Mouse (Mus musculus): ENCODE results near the gene Zfpm1. TPM values are rescaled to one million over a fixed set of nuclear protein-coding genes. Genes with fewer than 3 reads are reported as not detected.

Gene Zfpm1
- polyA plus RNA-seq, 1 experiment, result 24.6 TPM

DNA sequence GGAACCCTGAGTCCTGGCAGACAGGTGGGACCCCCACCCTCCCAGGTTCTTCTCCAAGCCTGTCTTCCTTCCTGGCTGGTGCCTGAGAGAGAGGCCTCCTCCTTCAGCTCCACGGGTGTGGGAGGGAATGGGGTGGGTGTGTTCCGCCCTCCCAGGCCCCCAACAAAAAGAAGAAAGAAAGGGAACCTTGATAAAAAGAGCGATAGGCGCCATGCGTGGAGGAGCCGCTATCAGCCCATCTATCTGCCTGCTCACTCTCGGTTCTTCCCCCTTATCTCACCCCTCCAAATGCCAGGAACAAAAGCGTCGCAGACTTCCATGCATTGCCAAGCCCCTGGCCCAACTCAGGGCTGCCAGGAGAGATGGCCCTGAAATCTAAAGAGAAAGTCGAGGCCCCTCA lies 11.5 kb downstream of the Zfpm1 start:
- no peak for DNase-seq (ENCODE audit: low read depth, low spot score)
- 77% methylated on average over 10 of the region's 10 CpGs for WGBS

DNA sequence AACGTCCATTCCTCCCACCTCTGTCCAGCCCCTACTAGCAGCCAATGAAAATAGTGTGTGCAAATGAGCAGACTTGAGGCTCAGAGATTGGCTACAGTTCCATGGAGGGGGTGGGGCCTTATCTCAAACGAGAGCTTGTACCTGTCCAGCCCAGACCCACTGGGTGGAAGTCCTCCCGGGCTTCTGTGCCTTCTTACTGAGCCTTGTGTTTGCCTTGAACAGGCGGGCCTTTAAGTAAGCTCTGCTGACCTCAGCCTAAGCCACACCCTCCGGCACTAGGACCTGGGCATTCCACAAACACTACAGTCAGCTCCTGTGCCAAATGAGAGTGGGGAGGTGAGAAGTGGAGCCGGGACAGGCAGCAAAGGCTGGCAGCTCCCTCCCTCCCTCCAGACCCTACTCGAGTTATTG lies 12.3 kb downstream of the Zfpm1 start:
- WGBS, result 7% methylated on average over 7 of the region's 7 CpGs
- DNase-seq (ENCODE audit: low read depth, low spot score), result peak; percentile 70

DNA sequence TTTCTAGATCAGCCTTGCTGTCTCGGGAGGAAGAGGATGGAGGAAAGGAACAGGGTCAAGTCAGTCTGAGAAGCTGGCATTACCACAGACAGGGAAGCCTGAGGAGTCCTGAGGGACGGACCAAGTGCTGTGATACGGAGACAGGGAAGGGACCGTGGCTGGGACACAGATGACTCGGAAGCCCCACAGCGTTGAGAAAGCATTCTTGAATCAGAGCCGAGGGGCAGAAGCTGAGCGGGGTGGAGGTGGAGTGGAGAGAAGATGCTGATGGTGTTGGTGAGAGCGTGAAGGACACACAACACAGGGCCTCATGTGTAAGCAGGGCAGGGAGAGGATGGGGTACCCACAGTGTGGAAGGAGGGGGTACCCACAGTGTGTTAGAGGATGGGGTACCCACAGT lies 13.4 kb downstream of the Zfpm1 start:
- WGBS, result 84% methylated on average over 9 of the region's 9 CpGs
- no peak for DNase-seq (ENCODE audit: low read depth, low spot score)

DNA sequence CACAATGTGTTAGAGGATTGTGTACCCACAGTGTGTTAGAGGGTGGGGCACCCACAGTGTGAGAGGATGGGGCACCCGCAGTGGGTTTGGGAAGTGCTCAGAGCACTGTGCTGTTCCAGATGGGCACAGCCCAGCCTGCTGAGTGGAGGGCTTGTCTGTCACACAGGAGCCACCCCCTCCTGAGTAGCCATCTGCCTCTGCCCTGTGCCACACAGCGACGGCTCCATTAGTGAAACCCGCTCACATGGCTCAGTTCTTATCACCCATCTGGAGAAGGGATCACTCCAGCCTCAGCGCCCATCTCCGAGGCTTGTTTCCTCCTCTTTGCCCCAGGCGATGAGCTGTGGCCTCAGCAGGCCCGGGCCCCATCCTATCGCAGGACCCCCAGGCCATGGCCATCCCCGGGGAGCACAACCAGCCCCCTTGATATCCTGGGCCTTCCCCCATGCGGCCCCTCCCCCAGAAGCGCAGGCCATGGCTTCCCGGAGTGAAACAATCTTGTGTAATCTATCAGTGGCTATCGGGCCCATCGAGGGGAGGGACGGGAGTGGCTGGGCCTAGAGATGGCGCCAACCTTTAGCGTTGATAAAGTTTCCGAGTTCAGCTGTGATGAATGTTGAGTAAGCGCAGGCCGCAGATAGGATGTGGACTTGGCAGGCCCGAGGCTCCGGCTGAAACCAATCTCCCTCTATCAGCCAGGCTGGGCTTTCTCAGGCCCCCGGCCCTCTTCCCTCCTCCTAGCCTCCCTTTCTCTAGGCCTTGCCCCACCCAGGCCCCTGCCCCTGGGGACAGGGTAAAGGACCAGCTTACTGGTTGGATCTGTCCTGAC lies 14.4 kb downstream of the Zfpm1 start:
- no peak for DNase-seq (ENCODE audit: low read depth, low spot score)
- 72% methylated on average over 24 of the region's 24 CpGs for WGBS

- no peak for DNase-seq (ENCODE audit: low read depth, low spot score)
- 75% methylated on average over 16 of the region's 16 CpGs for WGBS
Measured at GRCm38 (mm10) chr8:122299581-122300254, 17.8 kb downstream of the Zfpm1 start.

GRCm38 (mm10) chr8:122301081-122301480 lies 19.1 kb downstream of the Zfpm1 start:
- DNase-seq (ENCODE audit: low read depth, low spot score), result no peak
- 92% methylated on average over 13 of the region's 13 CpGs for WGBS

- no peak for DNase-seq (ENCODE audit: low read depth, low spot score)
- WGBS, result 78% methylated on average over 5 of the region's 5 CpGs
Measured at GRCm38 (mm10) chr8:122301866-122302265, 19.9 kb downstream of the Zfpm1 start.

GRCm38 (mm10) chr8:122303451-122303850 lies 21.5 kb downstream of the Zfpm1 start:
- DNase-seq (ENCODE audit: low read depth, low spot score), result no peak
- WGBS, result 73% methylated on average over 6 of the region's 6 CpGs

DNA sequence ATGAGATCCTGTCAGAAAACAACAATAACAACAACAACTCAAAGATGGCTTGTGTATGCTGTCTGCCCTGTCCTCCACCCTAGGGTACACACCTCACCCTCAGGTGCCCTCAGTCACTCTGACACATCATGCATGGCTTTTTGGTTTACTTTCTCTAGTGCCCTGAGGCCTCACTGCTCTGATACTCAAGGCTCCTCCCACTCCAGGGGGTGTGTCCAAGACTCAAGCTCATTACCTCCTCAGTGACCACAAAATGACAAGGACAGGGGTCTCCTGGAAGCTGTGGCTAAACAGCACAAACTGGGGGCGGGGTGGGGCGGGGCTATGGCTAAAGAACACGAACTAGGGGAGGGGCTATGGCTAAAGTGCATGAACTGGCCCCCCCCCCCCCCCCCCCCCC lies 22.1 kb downstream of the Zfpm1 start:
- DNase-seq (ENCODE audit: low read depth, low spot score), result no peak
- 22% methylated on average over 3 of the region's 3 CpGs for whole genome bisulfite sequencing

GRCm38 (mm10) chr8:122306660-122307399 lies 24.9 kb downstream of the Zfpm1 start:
- no peak for DNase-seq (ENCODE audit: low read depth, low spot score)
- 32% methylated on average over 26 of the region's 26 CpGs for WGBS

DNA sequence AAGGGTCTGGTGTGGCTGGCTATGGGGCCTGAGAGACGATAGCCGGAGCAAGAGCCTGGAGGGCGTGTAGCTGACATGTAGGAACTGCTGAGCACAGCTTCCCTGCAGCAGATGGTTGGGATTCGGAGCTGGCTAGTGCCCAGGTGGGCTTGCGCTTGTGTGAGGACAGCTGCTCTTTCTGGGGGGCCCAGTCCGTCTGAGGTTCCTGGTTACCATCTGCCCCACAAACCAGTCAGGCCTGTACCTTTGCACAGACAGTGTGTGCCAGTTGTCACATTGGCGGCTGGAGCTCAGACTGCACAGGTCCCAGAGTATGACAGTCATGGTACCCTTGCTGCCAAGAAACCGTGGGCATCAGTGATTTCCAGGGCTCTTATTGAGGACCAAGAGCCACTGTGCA lies 25.9 kb downstream of the Zfpm1 start:
- no peak for DNase-seq (ENCODE audit: low read depth, low spot score)
- WGBS, result 93% methylated on average over 8 of the region's 8 CpGs

DNA sequence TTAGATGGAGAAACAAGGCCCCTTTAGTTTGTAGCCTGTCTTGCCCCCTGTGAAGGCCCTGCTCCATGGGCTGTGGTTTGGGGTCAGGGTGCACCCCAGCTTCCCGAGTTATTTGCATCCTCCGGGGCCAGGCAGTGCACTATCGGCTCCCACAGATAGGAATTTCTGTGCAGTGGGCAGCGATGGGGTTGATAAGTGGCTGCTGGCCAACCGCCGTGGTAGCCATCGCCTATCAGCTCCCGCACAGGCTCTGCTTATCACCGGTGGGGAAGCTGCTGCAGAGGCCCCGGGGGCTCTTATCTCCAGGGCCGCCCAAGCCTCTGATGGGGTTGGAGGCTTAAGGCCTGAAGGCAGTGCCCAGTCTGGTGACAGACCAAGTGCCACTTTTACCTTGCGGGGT lies 27.3 kb downstream of the Zfpm1 start:
- WGBS, result 90% methylated on average over 12 of the region's 12 CpGs
- no peak for DNase-seq (ENCODE audit: low read depth, low spot score)

DNA sequence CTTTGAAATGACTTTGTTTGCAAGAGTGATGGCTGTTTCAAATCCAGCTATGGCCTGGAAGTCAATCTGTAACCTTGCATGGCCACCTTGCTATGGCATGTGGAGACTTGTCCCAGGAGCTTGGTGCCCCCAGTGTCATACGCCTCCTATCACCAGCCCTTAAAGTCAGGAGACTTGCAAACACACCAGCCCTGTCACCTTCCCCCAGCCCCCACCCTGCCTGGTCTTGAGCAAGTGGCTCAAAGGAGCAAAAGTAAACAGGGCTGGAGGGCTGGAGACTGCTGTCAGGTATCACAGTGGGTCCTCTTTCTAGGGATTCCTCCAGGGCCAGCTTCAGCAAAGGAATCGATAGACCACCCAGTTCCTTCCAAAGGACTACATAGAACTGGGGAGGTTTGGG lies 29.2 kb downstream of the Zfpm1 start:
- WGBS, result 69% methylated on average over 2 of the region's 2 CpGs
- no peak for DNase-seq (ENCODE audit: low read depth, low spot score)

DNA sequence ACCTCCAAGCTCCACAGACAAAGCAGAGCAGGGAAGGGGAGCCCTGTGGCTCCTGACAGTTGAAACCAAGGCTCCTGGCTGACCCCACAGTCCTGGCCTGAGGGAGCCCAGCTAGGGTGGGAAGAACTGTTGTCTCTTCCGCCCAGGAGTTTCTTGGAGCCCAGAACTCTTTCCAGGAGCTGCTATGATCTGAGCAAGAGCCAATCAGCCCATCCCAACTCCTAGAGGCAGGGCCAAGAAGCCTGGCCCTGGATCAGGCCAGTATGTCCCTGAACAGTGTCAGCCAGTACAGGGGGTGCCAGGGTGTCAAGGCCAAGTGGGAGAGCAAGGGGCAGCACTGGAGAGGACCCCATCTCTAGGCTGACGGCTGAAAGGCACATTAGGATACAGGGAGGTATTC lies 30.6 kb downstream of the Zfpm1 start:
- WGBS, result 86% methylated on average over 2 of the region's 2 CpGs
- DNase-seq (ENCODE audit: low read depth, low spot score), result no peak

GRCm38 (mm10) chr8:122313310-122313709 lies 31.4 kb downstream of the Zfpm1 start:
- no peak for DNase-seq (ENCODE audit: low read depth, low spot score)
- 85% methylated on average over 12 of the region's 12 CpGs for WGBS

DNA sequence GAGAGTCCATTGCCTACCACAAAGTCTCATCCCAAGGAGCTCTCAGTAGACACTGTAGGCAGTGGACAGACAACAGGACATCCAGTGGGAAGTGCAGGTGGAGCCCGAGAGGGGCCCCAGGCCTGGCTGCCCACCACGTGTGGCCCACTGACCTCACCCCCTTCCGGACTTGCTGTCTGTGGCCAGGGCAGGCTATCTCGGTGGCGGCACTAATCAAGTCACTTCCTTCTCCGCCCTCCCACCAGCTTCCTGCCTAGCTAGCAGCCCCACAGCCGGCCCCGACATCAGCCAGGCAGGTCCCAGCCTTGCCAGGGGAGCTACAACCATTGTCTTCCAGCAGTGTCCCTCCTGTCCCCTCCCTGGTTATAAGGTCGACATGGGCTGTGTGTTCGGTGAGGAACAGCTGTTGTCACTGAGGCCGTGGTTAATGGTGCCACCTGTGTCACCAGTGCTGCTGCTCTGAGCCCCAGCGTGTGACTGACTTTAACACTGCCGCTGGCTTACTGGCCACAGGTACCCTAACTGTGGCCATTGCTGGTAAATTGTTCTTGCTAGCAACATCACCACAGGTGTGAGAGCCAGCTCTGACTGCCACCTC lies 33.1 kb downstream of the Zfpm1 start:
- 32% methylated on average over 13 of the region's 13 CpGs for WGBS
- no peak for DNase-seq (ENCODE audit: low read depth, low spot score)

- 74% methylated on average over 2 of the region's 2 CpGs for WGBS
- DNase-seq (ENCODE audit: low read depth, low spot score), result no peak
Measured at GRCm38 (mm10) chr8:122316402-122316801, 34.5 kb downstream of the Zfpm1 start.

DNA sequence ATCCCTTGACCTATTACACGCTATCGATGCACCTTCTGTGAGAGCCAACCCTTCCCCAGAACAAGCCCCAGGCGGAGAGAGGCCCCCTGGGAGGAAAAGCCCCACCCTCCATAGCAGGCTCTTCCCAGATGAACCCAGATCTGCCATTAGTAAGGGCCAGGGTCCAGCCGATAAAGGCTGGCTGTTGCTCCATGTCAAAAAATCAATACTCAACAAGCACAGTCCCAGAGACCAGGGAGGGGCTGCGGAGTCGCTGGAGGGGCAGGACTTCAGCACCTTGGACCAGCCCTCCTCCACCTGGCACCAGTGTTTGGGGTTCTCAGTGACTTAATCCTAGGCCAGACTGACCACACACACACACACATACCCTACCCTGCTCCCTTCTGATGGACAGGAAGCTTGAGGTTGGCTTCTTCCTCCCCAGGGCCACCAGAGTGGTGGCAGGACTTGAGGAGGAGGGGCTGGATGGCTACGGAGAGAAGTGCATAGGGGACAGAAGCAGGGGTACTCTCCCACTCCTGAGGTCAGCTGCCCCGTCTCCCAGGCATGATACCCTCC lies 36.1 kb downstream of the Zfpm1 start:
- no peak for DNase-seq (ENCODE audit: low read depth, low spot score)
- WGBS, result 63% methylated on average over 8 of the region's 8 CpGs

GRCm38 (mm10) chr8:122319045-122319707 lies 37.2 kb downstream of the Zfpm1 start:
- 40% methylated on average over 11 of the region's 11 CpGs for WGBS
- DNase-seq (ENCODE audit: low read depth, low spot score), result no peak
